In the genomic region with DNA sequence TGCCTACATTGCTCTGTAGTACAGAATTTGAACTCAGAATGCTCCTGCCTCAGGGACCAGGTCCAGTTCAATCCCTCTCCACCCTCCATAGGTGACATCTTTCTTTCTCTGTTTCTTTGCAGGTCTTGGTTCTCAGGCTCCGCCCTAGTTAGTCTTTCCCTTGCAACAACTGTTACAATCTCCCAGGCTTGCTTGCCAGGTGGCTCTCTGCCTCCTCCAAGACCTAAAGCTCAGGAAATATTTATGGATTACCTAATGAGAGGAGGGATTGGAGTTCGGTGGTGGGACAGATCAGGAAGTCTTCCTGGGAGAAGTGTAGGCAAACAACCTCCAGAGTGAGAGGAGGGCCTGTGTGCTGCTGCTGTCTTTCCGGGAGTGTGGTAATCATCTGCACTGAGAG, we compare ENCODE assay signal across 26 mouse cellular contexts. TPM values are rescaled to one million over a fixed set of nuclear protein-coding genes. Genes with fewer than 3 reads are reported as not detected.
DNase-seq lines count a peak whose midpoint lies in the region; ATAC-seq and TF ChIP-seq lines count a peak whose summit lies in the region.
"Had no signal": no experiment of that assay in that cellular context is flagged by ENCODE, and none has a peak within 500 bp of the region (broad histone marks: within the 10 kb centered on the region; RNA-seq: fewer than 3 reads in every experiment).

No protein-coding gene starts in this region.

- no peak overlapping the region for H3K4me2 ChIP-seq in intestine, postnatal 0 days (replicated peaks; ENCODE audit: low read depth)
- H3K4me2 ChIP-seq: embryonic facial prominence, embryonic 13.5 days; embryonic facial prominence, embryonic 15.5 days; forebrain, embryonic 13.5 days; forebrain, embryonic 15.5 days had no signal

- 0 out of 2 replicates have a peak, but pooled peaks cover 5% of the 10 kb centered on the region for H3K4me1 ChIP-seq in intestine, postnatal 0 days (replicated peaks; ENCODE audit: control insufficient read depth, insufficient read depth, low read length)
- H3K4me1 ChIP-seq in hindbrain, embryonic 10.5 days (replicated peaks) = no peaks in the 10 kb centered on the region

- H3K9ac ChIP-seq in intestine, postnatal 0 days (ENCODE audit: low read depth, low read length) = no peak overlapping the region
- H3K9ac ChIP-seq: embryonic facial prominence, embryonic 13.5 days; embryonic facial prominence, embryonic 15.5 days; forebrain, embryonic 13.5 days; forebrain, embryonic 15.5 days; forebrain, postnatal 0 days had no signal

- no peak for TF ChIP-seq CTCF in intestine, postnatal 0 days (IDR thresholded peaks at IDR 0.05; ENCODE audit: low read depth)

- WGBS in intestine, postnatal 0 days = 58% methylated on average over 3 of the region's 3 CpGs
- 82% methylated on average over 3 of the region's 3 CpGs for WGBS in hindbrain, embryonic 10.5 days

- no peaks in the 10 kb centered on the region for H3K36me3 ChIP-seq in intestine, postnatal 0 days (ENCODE audit: control insufficient read depth, insufficient read depth)
- H3K36me3 ChIP-seq in hindbrain, embryonic 10.5 days = no peaks in the 10 kb centered on the region
- H3K36me3 ChIP-seq: embryonic facial prominence, embryonic 13.5 days; embryonic facial prominence, embryonic 15.5 days; forebrain, embryonic 15.5 days had no signal

- ATAC-seq in megakaryocyte progenitor cell, adult 5-6 weeks (replicated peaks; ENCODE audit: poor library complexity) = 0 out of 2 replicates have a peak, but pooled peaks have one; percentile 23
- ATAC-seq in intestine, postnatal 0 days = no peak
- ATAC-seq: forebrain, embryonic 13.5 days; forebrain, embryonic 15.5 days; forebrain, postnatal 0 days had no signal

- no peak overlapping the region for H3K4me3 ChIP-seq in intestine, postnatal 0 days (ENCODE audit: low read depth, low read length)
- no peak overlapping the region for H3K4me3 ChIP-seq in hindbrain, embryonic 10.5 days
- H3K4me3 ChIP-seq: embryonic facial prominence, embryonic 13.5 days; embryonic facial prominence, embryonic 15.5 days; erythroblast, embryonic 14.5 days; forebrain, embryonic 13.5 days; forebrain, embryonic 15.5 days had no signal

- no peak overlapping the region for H3K27ac ChIP-seq in intestine, postnatal 0 days (ENCODE audit: low read depth, low read length)
- no peak overlapping the region for H3K27ac ChIP-seq in hindbrain, embryonic 10.5 days
- H3K27ac ChIP-seq: embryonic facial prominence, embryonic 13.5 days; embryonic facial prominence, embryonic 15.5 days; forebrain, embryonic 13.5 days; forebrain, embryonic 15.5 days had no signal

- H3K27me3 ChIP-seq in intestine, postnatal 0 days (replicated peaks; ENCODE audit: control insufficient read depth, insufficient read depth, low read length) = no peaks in the 10 kb centered on the region
- H3K27me3 ChIP-seq in hindbrain, embryonic 10.5 days (ENCODE audit: insufficient read depth, poor library complexity, severe bottlenecking) = no peaks in the 10 kb centered on the region
- H3K27me3 ChIP-seq: embryonic facial prominence, embryonic 15.5 days had no signal

- H3K9me3 ChIP-seq in intestine, postnatal 0 days (ENCODE audit: control insufficient read depth) = no peaks in the 10 kb centered on the region
- H3K9me3 ChIP-seq in hindbrain, embryonic 10.5 days = no peaks in the 10 kb centered on the region
- H3K9me3 ChIP-seq: embryonic facial prominence, embryonic 13.5 days; embryonic facial prominence, embryonic 15.5 days; forebrain, embryonic 13.5 days; forebrain, embryonic 15.5 days had no signal

- peak; percentile 32 for DNase-seq in adipocyte (ENCODE audit: low spot score)
- peak; percentile 63 for DNase-seq in fat pad, adult 2 months (ENCODE audit: extremely low read depth, low read depth, low spot score)
- DNase-seq in hindbrain, embryonic 10.5 days (ENCODE audit: low spot score) = no peak
- DNase-seq: adrenal gland, adult 8-10 months; adrenal gland, postnatal 14 days; adrenal gland, postnatal 36 days; cerebellum, adult 11-12 months; cerebellum, adult 2 months; cerebellum, adult 9-10 months; cerebellum, postnatal 14 days; cerebellum, postnatal 36 days; embryo, embryonic 11 days; forebrain, postnatal 0 days had no signal

RNA-seq across cellular contexts. Expression of gene Krtdap, which starts 5.0 kb away (rescaled TPM):
- total RNA-seq in megakaryocyte progenitor cell, adult 5-6 weeks (2015) = not detected in 2 replicates
- total RNA-seq in megakaryocyte progenitor cell, adult 5-6 weeks (2017) = not detected in 2 replicates
- polyA plus RNA-seq in intestine, postnatal 0 days (2015; fragmentation: Nextera tagmentation; extraction: Ambion mirVana) = 4.1 and 4.8 TPM in 2 replicates
- polyA plus RNA-seq in hindbrain, embryonic 10.5 days (2016; fragmentation: Nextera tagmentation; extraction: Ambion mirVana) = not detected in 2 replicates
- total RNA-seq: adrenal gland, adult 8-10 months; common myeloid progenitor, adult 5-6 weeks; forebrain, postnatal 0 days; MEL had no signal
- polyA plus RNA-seq: C2C12; cerebellum, adult 2 months; embryonic facial prominence, embryonic 11.5 days; erythroblast, embryonic 14.5 days; forebrain, embryonic 11.5 days; forebrain, embryonic 13.5 days had no signal

RNA-seq across cellular contexts. Expression of gene Dmkn, which starts 19.1 kb away (rescaled TPM):
- total RNA-seq in megakaryocyte progenitor cell, adult 5-6 weeks (2015) = 81.7 and 87.4 TPM in 2 replicates
- total RNA-seq in megakaryocyte progenitor cell, adult 5-6 weeks (2017) = 95.3 and 119 TPM in 2 replicates
- 27.8 and 28.2 TPM in 2 replicates for polyA plus RNA-seq in intestine, postnatal 0 days (2015; fragmentation: Nextera tagmentation; extraction: Ambion mirVana)
- 0.59 TPM in 1 of 2 replicates, not detected in the other for polyA plus RNA-seq in hindbrain, embryonic 10.5 days (2016; fragmentation: Nextera tagmentation; extraction: Ambion mirVana)
- total RNA-seq: MEL had no signal
- polyA plus RNA-seq: C2C12; embryonic facial prominence, embryonic 11.5 days; erythroblast, embryonic 14.5 days; forebrain, embryonic 11.5 days; forebrain, embryonic 13.5 days had no signal

RNA-seq across cellular contexts. Expression of gene Sbsn, which starts 31.4 kb away (rescaled TPM):
- total RNA-seq in megakaryocyte progenitor cell, adult 5-6 weeks (2015) = 1.6 TPM in 2 replicates
- total RNA-seq in megakaryocyte progenitor cell, adult 5-6 weeks (2017) = 0.47 and 1.3 TPM in 2 replicates
- 2.7 and 2.9 TPM in 2 replicates for polyA plus RNA-seq in intestine, postnatal 0 days (2015; fragmentation: Nextera tagmentation; extraction: Ambion mirVana)
- 0.72 and 0.93 TPM in 2 replicates for polyA plus RNA-seq in hindbrain, embryonic 10.5 days (2016; fragmentation: Nextera tagmentation; extraction: Ambion mirVana)
- total RNA-seq: common myeloid progenitor, adult 5-6 weeks had no signal

RNA-seq across cellular contexts. Expression of gene Gapdhs, which starts 39.2 kb away (rescaled TPM):
- total RNA-seq in megakaryocyte progenitor cell, adult 5-6 weeks (2015) = not detected in 2 replicates
- not detected in 2 replicates for total RNA-seq in megakaryocyte progenitor cell, adult 5-6 weeks (2017)
- not detected in 2 replicates for polyA plus RNA-seq in intestine, postnatal 0 days (2015; fragmentation: Nextera tagmentation; extraction: Ambion mirVana)
- polyA plus RNA-seq in hindbrain, embryonic 10.5 days (2016; fragmentation: Nextera tagmentation; extraction: Ambion mirVana) = 0.26 and 0.69 TPM in 2 replicates
- total RNA-seq: adrenal gland, adult 8-10 months; adrenal gland, postnatal 14 days; common myeloid progenitor, adult 5-6 weeks; ES-E14; forebrain, postnatal 0 days; MEL had no signal
- polyA plus RNA-seq: C2C12; cerebellum, adult 2 months; erythroblast, embryonic 14.5 days had no signal

RNA-seq across cellular contexts. Expression of gene Ffar2, which starts 40.9 kb away (rescaled TPM):
- 8.5 and 8.8 TPM in 2 replicates for total RNA-seq in megakaryocyte progenitor cell, adult 5-6 weeks (2015)
- total RNA-seq in megakaryocyte progenitor cell, adult 5-6 weeks (2017) = 25.9 and 31.5 TPM in 2 replicates
- polyA plus RNA-seq in intestine, postnatal 0 days (2015; fragmentation: Nextera tagmentation; extraction: Ambion mirVana) = 12.5 and 12.6 TPM in 2 replicates
- polyA plus RNA-seq in hindbrain, embryonic 10.5 days (2016; fragmentation: Nextera tagmentation; extraction: Ambion mirVana) = not detected in 2 replicates
- total RNA-seq: ES-E14; forebrain, postnatal 0 days; MEL had no signal
- polyA plus RNA-seq: C2C12; embryonic facial prominence, embryonic 11.5 days; embryonic facial prominence, embryonic 13.5 days; embryonic facial prominence, embryonic 15.5 days; erythroblast, embryonic 14.5 days; forebrain, embryonic 11.5 days; forebrain, embryonic 13.5 days had no signal

Comparison
In these comparisons a context has a peak if more than half of its experiments do, and no peak if none do; other contexts are left out.
1. RNA of gene Dmkn, which starts 19.1 kb away (polyA plus RNA-seq): 27.8 to 28.2 TPM in intestine, postnatal 0 days; 0.59 TPM in hindbrain, embryonic 10.5 days; every median in the first group is over 10 times any median in the second.